Mouse (Mus musculus) liver, postnatal 0 days (tissue): Measurements from ENCODE around the gene Ddx39b. TPM values are rescaled to one million over a fixed set of nuclear protein-coding genes. Genes with fewer than 3 reads are reported as not detected.

Source experiments
- ATAC-seq: fragments of 200-750 bp; cut with Nextera tagmentation; 2 replicates; pipeline ENCODE4 v1.8.0; 2017; ENCODE audit warnings: mild to moderate bottlenecking, moderate library complexity
- DNase-seq: peaks from one replicate; pipeline ENCODE4 v3.0.0-alpha.2; 2016
- H3K27ac ChIP-seq: fragments of 300-500 bp; sonication (generic); 2 replicates; pipeline ENCODE4 v1.5.1; 2014; ENCODE audit warnings: antibody characterized with exemption, moderate library complexity, mild to moderate bottlenecking, low read depth
- H3K27me3 ChIP-seq: fragments of 300-500 bp; sonication (generic); 2 replicates; pipeline ENCODE4 v1.6.1; 2014; ENCODE audit warnings: low read length, control low read depth, mixed read lengths; ENCODE audit not compliant: insufficient read depth
- H3K36me3 ChIP-seq: fragments of 300-500 bp; sonication (generic); replicated peaks from 2 replicates; pipeline ENCODE4 v1.6.1; 2014; ENCODE audit warnings: mild to moderate bottlenecking, control low read depth, low read length, moderate library complexity, mixed read lengths; ENCODE audit not compliant: insufficient read depth
- H3K4me1 ChIP-seq: fragments of 300-500 bp; sonication (generic); 2 replicates; pipeline ENCODE4 v1.6.1; 2014; ENCODE audit warnings: antibody characterized with exemption, mild to moderate bottlenecking, control low read depth; ENCODE audit not compliant: insufficient read depth
- H3K4me2 ChIP-seq: fragments of 300-500 bp; sonication (generic); 2 replicates; pipeline ENCODE4 v1.6.1; 2014; ENCODE audit warnings: low read depth, mild to moderate bottlenecking, low read length, moderate library complexity, mixed read lengths
- H3K4me3 ChIP-seq: fragments of 300-500 bp; sonication (generic); 2 replicates; pipeline ENCODE4 v1.5.1; 2014; ENCODE audit warnings: low read depth, low read length
- H3K9ac ChIP-seq: fragments of 300-500 bp; sonication (generic); replicated peaks from 2 replicates; pipeline ENCODE4 v1.6.1; 2014; ENCODE audit warnings: mild to moderate bottlenecking, moderate library complexity
- H3K9me3 ChIP-seq: fragments of 300-500 bp; sonication (generic); 2 replicates; pipeline ENCODE4 v1.6.1; 2016; ENCODE audit warnings: mild to moderate bottlenecking, control low read depth, low read length, mixed read lengths
- CTCF ChIP-seq: sonication (generic); IDR thresholded peaks from 2 replicates; pipeline ENCODE4 v1.5.1; 2016; ENCODE audit warnings: antibody characterized with exemption, low read depth
- EP300 ChIP-seq: IDR thresholded peaks from 2 replicates; pipeline ENCODE4 v1.6.1; 2016; ENCODE audit warnings: antibody characterized with exemption, low read depth, mild to moderate bottlenecking
- WGBS: fragments of 180-500 bp; shearing (Covaris S2); extraction: QIAGEN DNeasy Blood & Tissue Kit; methylation state at CpG from one replicate; pipeline ENCODE4 v1.1.7; 2014; ENCODE audit not compliant: insufficient replicate concordance; 5-methylcytosine and 5-hydroxymethylcytosine counted together
- polyA plus RNA-seq: library from polyadenylated mRNA; unstranded; fragments of >200 nt; fragmentation: Nextera tagmentation; extraction: Ambion mirVana; gene quantifications from 2 replicates; pipeline ENCODE4 v1.2.1, GENCODE M21; 2015

The Ddx39b gene
- polyA plus RNA-seq, 1 experiment from 2014 or later: 87.2 TPM

- no peaks in the 10 kb centered on the region for H3K9me3 ChIP-seq
- peaks cover 9% of the 10 kb centered on the region; the same call in 1 of the 2 replicates for H3K36me3 ChIP-seq
- peak; percentile 69 for ATAC-seq
- 19% methylated on average over 18 of the region's 18 CpGs for WGBS
- peak overlapping the region; percentile 80 for H3K27ac ChIP-seq
- peak overlapping the region; percentile 19; the same call in 1 of the 2 replicates for H3K4me3 ChIP-seq
- peak overlapping the region; percentile 56 for H3K4me2 ChIP-seq
- H3K27me3 ChIP-seq: peaks cover 4% of the 10 kb centered on the region; the same call in 1 of the 2 replicates
- H3K9ac ChIP-seq: no peak overlapping the region; the same call in none of the 2 replicates
- peak; percentile 59 for DNase-seq
- TF ChIP-seq EP300 (peak; percentile 58), CTCF (no peak)
- H3K4me1 ChIP-seq: peaks cover 36% of the 10 kb centered on the region
Observed at GRCm38 (mm10) chr17:35218516-35219193, 22.9 kb upstream of the Ddx39b start.

GRCm38 (mm10) chr17:35219601-35220041, 21.9 kb upstream of the Ddx39b start:
- H3K9ac ChIP-seq: no peak overlapping the region
- H3K27me3 ChIP-seq: peaks cover 4% of the 10 kb centered on the region; the same call in 1 of the 2 replicates
- peak overlapping the region; percentile 80 for H3K27ac ChIP-seq
- H3K4me2 ChIP-seq: peak overlapping the region; percentile 56; the same call in 1 of the 2 replicates
- TF ChIP-seq CTCF (no peak), EP300 (no peak)
- H3K4me1 ChIP-seq: peaks cover 32% of the 10 kb centered on the region
- H3K36me3 ChIP-seq: peaks cover 9% of the 10 kb centered on the region; the same call in 1 of the 2 replicates
- 18% methylated on average over 6 of the region's 6 CpGs for WGBS
- no peaks in the 10 kb centered on the region for H3K9me3 ChIP-seq
- DNase-seq (no peak), ATAC-seq (peak; percentile 16; the same call in 1 of the 2 replicates)
- no peak overlapping the region for H3K4me3 ChIP-seq

- H3K27ac ChIP-seq: peak within 1 kb of the TSS; percentile 80
- no peak within 1 kb of the TSS for H3K9ac ChIP-seq
- DNase-seq (no peak), ATAC-seq (no peak)
- H3K36me3 ChIP-seq: peaks cover 14% of the 10 kb centered on the region; the same call in 1 of the 2 replicates
- 55% methylated on average over 28 of the region's 28 CpGs for WGBS
- no peaks in the 10 kb centered on the region for H3K9me3 ChIP-seq
- TF ChIP-seq CTCF (no peak), EP300 (no peak)
- H3K4me1 ChIP-seq: peaks cover 30% of the 10 kb centered on the region
- H3K4me2 ChIP-seq: peak within 1 kb of the TSS; percentile 56
- H3K4me3 ChIP-seq: no peak within 1 kb of the TSS
- peaks cover 4% of the 10 kb centered on the region; the same call in 1 of the 2 replicates for H3K27me3 ChIP-seq
Observed at GRCm38 (mm10) chr17:35220156-35220952, 21.2 kb upstream of the Ddx39b start, which contains the start of gene Gm16181. Gene Gm16181 (plus strand): TSS chr17:35220834.

GRCm38 (mm10) chr17:35222299-35222698, 19.2 kb upstream of the Ddx39b start:
- WGBS: 47% methylated on average over 6 of the region's 6 CpGs

GRCm38 (mm10) chr17:35224641-35225040, 16.9 kb upstream of the Ddx39b start:
- no peak overlapping the region for H3K4me2 ChIP-seq
- no peak for DNase-seq
- H3K27me3 ChIP-seq: no peaks in the 10 kb centered on the region
- no peak overlapping the region for H3K4me3 ChIP-seq
- ATAC-seq: no peak
- H3K27ac ChIP-seq: no peak overlapping the region
- 88% methylated on average over 4 of the region's 4 CpGs for WGBS
- no peak overlapping the region for H3K9ac ChIP-seq
- H3K36me3 ChIP-seq: peaks cover 45% of the 10 kb centered on the region
- peaks cover 22% of the 10 kb centered on the region for H3K4me1 ChIP-seq
- H3K9me3 ChIP-seq: no peaks in the 10 kb centered on the region
- TF ChIP-seq EP300 (no peak), CTCF (no peak)

More at GRCm38 (mm10) chr17:35222299-35222698, 19.2 kb upstream of the Ddx39b start:
- peaks cover 32% of the 10 kb centered on the region for H3K4me1 ChIP-seq
- ATAC-seq (no peak), DNase-seq (no peak)
- TF ChIP-seq EP300 (no peak), CTCF (no peak)
- peaks cover 4% of the 10 kb centered on the region; the same call in 1 of the 2 replicates for H3K27me3 ChIP-seq
- peaks cover 23% of the 10 kb centered on the region for H3K36me3 ChIP-seq
- H3K4me3 ChIP-seq: no peak overlapping the region
- no peaks in the 10 kb centered on the region for H3K9me3 ChIP-seq
- H3K27ac ChIP-seq: peak overlapping the region; percentile 41; the same call in 1 of the 2 replicates
- no peak overlapping the region for H3K4me2 ChIP-seq
- no peak overlapping the region for H3K9ac ChIP-seq

- H3K4me1 ChIP-seq: peaks cover 14% of the 10 kb centered on the region
- H3K4me3 ChIP-seq: no peak overlapping the region
- DNase-seq: no peak
- H3K27ac ChIP-seq: no peak overlapping the region
- no peak overlapping the region for H3K4me2 ChIP-seq
- H3K27me3 ChIP-seq: no peaks in the 10 kb centered on the region
- H3K36me3 ChIP-seq: peaks cover 43% of the 10 kb centered on the region
- WGBS: 82% methylated on average over 5 of the region's 5 CpGs
- TF ChIP-seq EP300 (no peak), CTCF (no peak)
- no peak overlapping the region for H3K9ac ChIP-seq
- H3K9me3 ChIP-seq: no peaks in the 10 kb centered on the region
- ATAC-seq: no peak
Observed at GRCm38 (mm10) chr17:35225456-35225855, 16.1 kb upstream of the Ddx39b start.
